Mouse (Mus musculus) lung, adult 2 months (tissue): ENCODE data around the gene Cnr2.

Experiments used
- CTCF ChIP-seq: fragments of 200-500 bp; IDR thresholded peaks from 2 replicates; pipeline ENCODE4 v1.5.1; 2011; ENCODE audit warnings: mild to moderate bottlenecking, low read length, control low read depth; ENCODE audit not compliant: insufficient read depth
- POLR2A ChIP-seq: fragments of 200-500 bp; IDR thresholded peaks from 2 replicates; pipeline ENCODE4 v1.6.1; 2011; ENCODE audit warnings: low read depth, mild to moderate bottlenecking, control low read depth, low read length, borderline replicate concordance; ENCODE audit errors: extremely low read depth

DNA sequence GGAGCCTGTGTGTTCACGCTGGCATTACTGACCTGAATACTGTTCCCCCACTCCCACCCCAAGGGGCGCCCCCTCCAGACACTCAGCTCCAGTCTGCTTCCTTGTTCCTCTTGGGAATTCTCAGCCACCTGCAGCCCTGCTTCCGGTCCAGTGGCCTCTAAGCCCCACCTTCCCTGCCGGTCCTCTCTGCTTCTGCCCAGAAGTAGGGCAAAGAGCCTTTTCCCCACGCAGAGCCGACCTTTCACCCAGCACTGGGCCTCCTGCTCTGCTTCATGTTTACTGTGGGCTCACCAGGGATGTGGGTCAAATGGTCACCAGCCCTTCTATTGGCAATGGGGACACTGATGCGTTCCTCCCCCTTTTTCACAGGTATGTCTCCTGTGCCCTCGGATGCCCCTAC lies 63.2 kb downstream of the Cnr2 start:
- no peak for TF ChIP-seq POLR2A
- no peak for TF ChIP-seq CTCF
